Mouse (Mus musculus) thymus, postnatal 14 days (tissue): ENCODE measurements around the gene Trim12a.
A peak's percentile ranks its signal among the peaks of the same experiment; 100 is the strongest.
"Not testable (repeated sequence)": the region's sequence is repeated elsewhere in the genome, so short reads cannot be mapped to it uniquely, and the experiment has no call there.

ENCODE experiments used
- DNase-seq: peaks from one replicate; pipeline ENCODE4 v3.0.0; 2021

Trim12a gene

DNA sequence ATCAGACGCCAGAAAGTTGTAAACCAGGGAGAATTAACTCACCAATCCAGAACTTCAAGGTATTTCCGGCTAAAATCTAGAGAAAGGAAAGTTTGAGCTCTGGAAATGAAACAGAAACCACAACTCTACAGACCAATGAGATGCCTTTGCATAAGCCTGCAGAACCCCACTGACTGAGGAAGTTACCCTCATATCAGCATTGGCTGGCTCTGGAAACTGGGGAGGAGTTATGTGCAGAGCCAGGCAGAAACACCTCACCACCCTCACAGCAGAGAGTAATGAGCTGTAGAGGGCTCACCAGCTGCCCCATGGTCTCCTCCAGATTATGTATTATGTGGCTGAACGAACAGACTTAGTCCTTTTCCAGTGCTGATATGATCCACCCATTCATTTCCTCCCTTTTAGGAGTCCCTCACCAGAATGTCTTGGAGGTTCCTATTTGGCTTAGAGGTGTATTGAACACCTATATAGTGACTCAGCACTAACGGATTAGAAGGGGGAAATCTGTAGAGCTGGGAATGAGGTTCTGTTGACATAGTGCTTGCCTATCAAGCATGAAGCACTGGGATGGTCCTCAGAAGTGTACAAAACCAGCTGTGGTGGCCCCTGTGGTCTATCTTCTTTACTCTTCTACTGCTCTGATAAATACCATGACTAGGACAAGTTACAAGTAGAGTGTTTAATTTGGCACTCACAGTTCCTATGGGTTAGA is at the start of gene Trim12a:
Gene Trim12a (minus strand): TSS at position 98 of the 712 bp plus-strand sequence.
- DNase-seq: not testable (repeated sequence)

DNA sequence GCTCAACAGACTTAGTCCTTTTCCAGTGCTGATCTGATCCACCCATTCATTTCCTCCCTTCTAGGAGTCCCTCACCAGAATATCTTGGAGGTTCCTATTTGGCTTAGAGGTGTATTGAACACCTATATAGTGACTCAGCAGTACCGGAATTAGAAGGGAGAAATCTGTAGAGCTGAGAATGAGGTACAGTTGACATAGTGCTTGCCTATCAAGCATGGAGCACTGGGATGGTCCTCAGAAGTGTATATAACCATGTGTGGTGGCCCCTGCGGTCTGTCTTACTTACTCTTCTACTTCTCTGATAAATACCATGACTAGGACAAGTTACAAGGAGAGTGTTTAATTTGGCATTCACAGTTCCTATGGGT is 38.3 kb upstream of the Trim12a start:
- peak; percentile 4 for DNase-seq

- DNase-seq: peak; percentile 80
Measured at GRCm38 (mm10) chr7:104352717-104353599, 37.7 kb upstream of the Trim12a start, which contains the start of gene Trim12c. Trim12c (minus strand) TSS chr7:104353362.

DNA sequence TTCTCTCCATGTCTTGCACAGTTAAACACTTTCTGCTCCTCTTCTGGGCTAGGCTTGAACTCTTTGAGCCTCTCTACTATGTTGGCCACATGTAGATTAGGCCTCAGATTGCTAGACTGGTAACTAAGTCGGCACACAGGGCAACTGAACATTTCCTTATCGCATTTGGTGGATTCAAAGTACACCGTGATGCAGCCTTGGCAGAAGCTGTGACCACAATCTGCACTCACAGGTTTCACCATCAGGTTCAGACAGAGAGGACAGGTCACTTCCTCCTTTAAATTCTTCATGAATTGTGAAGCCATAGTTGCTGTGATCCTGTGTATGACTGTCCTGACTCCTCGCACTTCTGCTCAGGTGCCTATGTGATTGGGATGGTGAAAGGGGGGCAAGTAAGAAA is 32.8 kb upstream of the Trim12a start:
- DNase-seq: not testable (repeated sequence)

DNA sequence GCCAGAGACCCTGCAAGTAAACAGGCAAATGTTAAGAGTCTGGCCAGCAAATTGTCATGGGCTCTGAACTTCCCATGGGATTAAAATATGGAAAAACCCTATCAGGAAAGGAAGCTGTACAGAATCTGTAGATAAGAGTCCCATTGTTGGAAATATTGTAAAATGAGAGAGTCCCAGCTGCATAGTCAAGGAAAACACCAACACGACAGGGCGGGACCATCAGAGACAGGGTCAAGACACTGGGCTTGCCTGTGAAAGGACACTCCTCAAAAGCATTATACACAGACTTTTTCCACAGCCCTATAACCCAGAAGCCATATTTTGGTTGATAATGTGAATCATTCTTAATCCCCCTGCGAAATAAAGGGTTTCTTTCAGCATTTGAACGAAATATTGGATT is 25.5 kb upstream of the Trim12a start:
- not testable (repeated sequence) for DNase-seq

GRCm38 (mm10) chr7:104335547-104335946 is 20.3 kb upstream of the Trim12a start:
- not testable (repeated sequence) for DNase-seq

DNA sequence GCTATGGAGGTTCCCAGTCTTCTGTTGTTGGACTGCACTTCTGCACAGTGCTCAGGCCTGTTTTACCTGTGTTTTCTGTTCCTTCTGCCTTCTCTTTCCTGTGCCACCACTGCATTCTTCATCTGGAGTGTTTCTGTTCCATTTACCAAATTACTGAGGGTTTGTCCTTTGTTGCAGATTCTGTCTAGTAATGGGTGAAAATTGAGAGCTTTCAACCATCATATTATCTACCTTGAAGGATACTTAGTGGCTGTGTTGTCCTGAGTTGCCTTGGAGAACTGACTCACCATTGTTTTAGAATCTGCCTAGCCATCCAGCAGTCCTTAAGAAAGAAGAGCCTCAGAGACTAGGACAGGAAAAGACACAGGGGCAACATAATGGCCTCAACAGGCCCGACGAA is 13.9 kb upstream of the Trim12a start, which contains the start of gene Trim34b:
Gene Trim34b (plus strand): TSS at position 301 of the 400 bp plus-strand sequence.
- not testable (repeated sequence) for DNase-seq

DNA sequence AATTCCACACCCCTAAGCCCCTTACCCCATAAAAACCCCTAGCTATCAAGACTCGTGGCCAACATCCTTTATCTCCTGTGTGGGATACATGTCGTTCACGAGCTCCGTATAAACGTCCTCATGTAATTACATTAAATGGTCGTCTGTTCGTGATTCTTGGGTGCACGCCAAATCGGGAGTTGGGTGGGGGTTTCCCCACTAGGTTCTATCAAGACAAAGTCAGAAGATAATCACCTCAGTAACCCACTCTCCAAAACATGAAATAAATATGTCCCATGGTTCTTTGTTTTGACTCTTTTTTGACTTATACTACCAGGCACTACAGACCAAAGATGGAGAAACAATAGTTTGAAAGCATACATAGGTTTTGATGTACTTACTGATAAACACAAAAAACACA is 6.8 kb upstream of the Trim12a start:
- no peak for DNase-seq

- DNase-seq: peak; percentile 18
Measured at GRCm38 (mm10) chr7:104314796-104315353, 391 bp downstream of the Trim12a start.

GRCm38 (mm10) chr7:104291638-104292400 is 23.4 kb downstream of the Trim12a start:
- no peak for DNase-seq

DNA sequence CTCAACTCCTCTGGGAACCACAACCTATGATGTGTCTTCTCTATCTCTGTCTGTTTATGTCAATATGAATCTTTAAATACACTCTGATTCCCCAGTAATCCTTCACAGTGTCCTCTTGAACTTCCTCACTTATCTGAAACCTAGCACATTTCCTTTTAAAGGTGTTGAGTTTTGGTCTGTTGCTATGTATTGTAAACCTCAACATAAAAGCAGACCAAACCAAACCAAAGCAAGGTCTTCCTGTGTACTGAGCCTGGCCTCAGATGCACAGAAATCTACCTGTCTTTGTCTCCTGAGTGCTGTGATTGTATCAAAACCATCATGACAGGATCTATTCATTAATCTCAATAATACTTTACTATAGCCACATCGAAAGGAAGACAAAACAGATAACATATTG is 24.6 kb downstream of the Trim12a start:
- no peak for DNase-seq

GRCm38 (mm10) chr7:104287576-104288443 is 27.5 kb downstream of the Trim12a start, which contains the start of gene Trim5:
Trim5 (minus strand) TSS chr7:104288094.
- not testable (repeated sequence) for DNase-seq

- not testable (repeated sequence) for DNase-seq
Measured at GRCm38 (mm10) chr7:104279361-104279760, 35.9 kb downstream of the Trim12a start.

- DNase-seq: not testable (repeated sequence)
Measured at GRCm38 (mm10) chr7:104265335-104265734, 49.9 kb downstream of the Trim12a start.

- DNase-seq: not testable (repeated sequence)
Measured at GRCm38 (mm10) chr7:104260380-104260779, 54.9 kb downstream of the Trim12a start.
